Mouse (Mus musculus) activated CD4-positive, CD25-positive, alpha-beta regulatory T cell (primary cell): ENCODE data around the gene Olfr464. TPM values are rescaled to one million over a fixed set of nuclear protein-coding genes. Genes with fewer than 3 reads are reported as not detected.

Source experiments
- polyA plus RNA-seq, 2 experiments: library from polyadenylated mRNA; unstranded; fragments of 100-300 nt; shearing (Covaris generic); gene quantifications; one replicate each; pipeline ENCODE4 v1.2.1; 2017

Olfr464 gene
- not detected for polyA plus RNA-seq

GRCm38 (mm10) chr11:87920966-87921365 lies at the start of gene Olfr464:
Olfr464 (minus strand) TSS chr11:87920967.

DNA sequence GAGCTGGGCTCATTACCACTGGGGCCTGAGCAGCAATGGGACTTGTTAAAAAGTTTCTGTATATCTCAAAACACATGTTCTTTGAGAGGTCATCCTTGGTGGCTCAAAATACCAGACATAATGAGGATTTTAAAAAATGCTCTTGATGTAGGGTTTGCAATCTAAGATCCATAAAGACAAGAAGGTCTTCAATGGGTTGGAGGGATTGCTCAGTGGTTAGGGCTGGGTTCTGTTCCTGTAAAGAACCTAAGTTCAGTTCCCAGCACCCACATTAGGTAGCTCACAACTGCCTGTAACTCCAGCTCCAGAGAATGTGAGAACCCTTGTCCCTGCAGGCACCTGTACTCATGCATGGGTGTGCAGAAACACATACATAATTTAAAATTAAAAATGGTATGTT lies 23.5 kb downstream of the Olfr464 start, which contains the start of gene Olfr463:
Gene Olfr463, minus strand, starts transcription at position 101 of the 400 bp plus-strand sequence.

DNA sequence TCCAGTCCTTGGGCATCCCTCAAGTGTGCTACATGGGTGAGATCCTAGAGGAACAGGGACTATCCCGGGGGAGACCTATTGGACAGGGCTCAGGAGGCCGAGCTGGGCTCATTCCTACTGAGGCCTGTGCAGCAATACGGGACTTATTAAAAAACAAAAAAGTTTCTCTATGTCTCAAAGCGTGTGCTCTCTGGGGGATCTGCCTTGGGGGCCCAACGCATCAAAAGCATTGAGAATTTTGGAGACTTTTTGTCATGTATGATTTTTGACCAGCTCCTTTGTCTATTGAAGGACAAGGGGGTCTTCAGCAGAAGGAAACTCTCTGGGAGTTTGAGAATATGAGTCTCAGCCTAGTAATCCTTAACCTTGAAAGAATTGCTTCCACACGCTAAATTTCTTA lies 28.6 kb downstream of the Olfr464 start, which contains the start of gene Olfr462:
Gene Olfr462, minus strand, starts transcription at position 101 of the 400 bp plus-strand sequence.

GRCm38 (mm10) chr11:87875436-87875835 lies 45.3 kb downstream of the Olfr464 start, which contains the start of gene Epx:
Epx (minus strand) TSS chr11:87875536.

Other genes starting within 250 kb of the Olfr464 start
- 100 to 1,000 TPM; 432 to 452 TPM for gene Supt4a, start 183.4 kb downstream of the Olfr464 start, polyA plus RNA-seq
- gene Tspoap1, start 160.4 kb downstream of the Olfr464 start, polyA plus RNA-seq, result 1 to 10 TPM; 4.0 to 5.3 TPM
- gene Mpo, start 127.4 kb downstream of the Olfr464 start, polyA plus RNA-seq, result under 1 TPM in 1 of 2 experiments, not detected in 1; 0.39 TPM
- under 1 TPM in 1 of 2 experiments, not detected in 1; 0.38 TPM for gene Lpo, start 92.7 kb downstream of the Olfr464 start, polyA plus RNA-seq
- 10 to 100 TPM in 1 of 2 experiments, 1 to 10 TPM in 1; 6.7 to 10.7 TPM for gene Mks1, start 67.8 kb downstream of the Olfr464 start, polyA plus RNA-seq
- under 1 TPM in 1 of 2 experiments, not detected in 1; 0.87 TPM for gene Epx, start 45.4 kb downstream of the Olfr464 start, polyA plus RNA-seq
- under 1 TPM in 1 of 2 experiments, not detected in 1; 0.04 TPM for gene Olfr462, start 28.7 kb downstream of the Olfr464 start, polyA plus RNA-seq
- under 1 TPM in 1 of 2 experiments, not detected in 1; 0.34 TPM for gene Olfr463, start 23.6 kb downstream of the Olfr464 start, polyA plus RNA-seq
- gene Dynll2, start 66.6 kb upstream of the Olfr464 start, polyA plus RNA-seq, result 10 to 100 TPM; 15.7 to 18.4 TPM
- gene Srsf1, start 126.4 kb upstream of the Olfr464 start, polyA plus RNA-seq, result 100 to 1,000 TPM; 245 to 271 TPM
- gene Vezf1, start 147.3 kb upstream of the Olfr464 start, polyA plus RNA-seq, result 10 to 100 TPM; 37.1 to 40.2 TPM
- 1 to 10 TPM; 5.4 to 6.7 TPM for gene Cuedc1, start 177.1 kb upstream of the Olfr464 start, polyA plus RNA-seq